Mouse (Mus musculus) hindbrain, embryonic 11.5 days (tissue): ENCODE results near the gene Denr. TPM values are rescaled to one million over a fixed set of nuclear protein-coding genes. Genes with fewer than 3 reads are reported as not detected.

ENCODE experiments used
- ATAC-seq: fragments of 200-750 bp; cut with Nextera tagmentation; 2 replicates; pipeline ENCODE4 v1.8.0; 2017; ENCODE audit warnings: mild to moderate bottlenecking, moderate TSS enrichment, moderate library complexity; ENCODE audit not compliant: low FRiP score
- DNase-seq: peaks from one replicate; pipeline ENCODE4 v3.0.0-alpha.2; 2015; ENCODE audit warnings: low spot score
- H3K27ac ChIP-seq: fragments of 300-500 bp; sonication (generic); 2 replicates; pipeline ENCODE4 v1.5.1; 2014; ENCODE audit warnings: mild to moderate bottlenecking, low read depth, low read length
- H3K27me3 ChIP-seq: fragments of 300-500 bp; sonication (generic); 2 replicates; pipeline ENCODE4 v1.6.1; 2014; ENCODE audit warnings: mild to moderate bottlenecking, low read length, moderate library complexity, mixed read lengths; ENCODE audit not compliant: control insufficient read depth, insufficient read depth
- H3K36me3 ChIP-seq: fragments of 300-500 bp; sonication (generic); 2 replicates; pipeline ENCODE4 v1.6.1; 2014; ENCODE audit warnings: mild to moderate bottlenecking, low read length, moderate library complexity, mixed read lengths; ENCODE audit not compliant: control insufficient read depth, insufficient read depth
- H3K4me1 ChIP-seq: fragments of 300-500 bp; sonication (generic); replicated peaks from 2 replicates; pipeline ENCODE4 v1.6.1; 2014; ENCODE audit warnings: low read length, mixed read lengths; ENCODE audit not compliant: control insufficient read depth, insufficient read depth
- H3K4me2 ChIP-seq: fragments of 300-500 bp; sonication (generic); replicated peaks from 2 replicates; pipeline ENCODE4 v1.6.1; 2014; ENCODE audit warnings: mild to moderate bottlenecking, low read depth, low read length
- H3K4me3 ChIP-seq: fragments of 300-500 bp; sonication (generic); 2 replicates; pipeline ENCODE4 v1.5.1; 2014; ENCODE audit warnings: low read depth, low read length
- H3K9ac ChIP-seq: fragments of 300-500 bp; sonication (generic); 2 replicates; pipeline ENCODE4 v1.6.1; 2014; ENCODE audit warnings: low read depth, low read length
- H3K9me3 ChIP-seq: fragments of 300-500 bp; sonication (generic); 2 replicates; pipeline ENCODE4 v1.6.1; 2016; ENCODE audit warnings: low read length; ENCODE audit not compliant: control insufficient read depth
- WGBS: fragments of 180-500 bp; shearing (Covaris S2); extraction: QIAGEN DNeasy Blood & Tissue Kit; methylation state at CpG from one replicate; pipeline ENCODE4 v1.1.7; 2014; 5-methylcytosine and 5-hydroxymethylcytosine counted together
- polyA plus RNA-seq: library from polyadenylated mRNA; unstranded; fragments of >200 nt; fragmentation: Nextera tagmentation; extraction: Ambion mirVana; gene quantifications from 2 replicates; pipeline ENCODE4 v1.2.1, GENCODE M21; 2014

Gene Denr
- polyA plus RNA-seq, 1 experiment from 2014 or later, result 172 TPM

DNA sequence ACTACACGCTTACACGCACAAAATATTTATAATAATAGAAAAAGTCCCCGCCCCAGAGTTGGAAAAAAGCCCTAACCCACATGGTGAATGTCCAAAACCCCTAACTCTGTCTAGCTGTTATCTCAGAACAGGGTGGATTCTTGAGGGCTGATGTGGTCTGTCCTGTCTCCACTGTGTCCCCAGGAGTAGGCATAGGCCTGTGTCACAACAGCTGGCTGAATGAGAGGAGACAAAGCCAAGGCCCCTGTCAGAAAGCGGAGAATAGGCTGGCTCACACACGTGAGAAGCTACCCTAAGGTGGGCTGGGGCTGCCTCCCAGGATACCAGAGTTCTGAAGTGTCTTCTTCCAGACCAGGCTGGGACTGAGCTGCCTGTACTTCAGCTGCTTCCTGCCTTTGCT lies 71.2 kb downstream of the Denr start:
- whole genome bisulfite sequencing, result 79% methylated on average over 5 of the region's 5 CpGs
- H3K4me2 ChIP-seq, result no peak overlapping the region
- no peaks in the 10 kb centered on the region for H3K9me3 ChIP-seq
- H3K4me3 ChIP-seq, result no peak overlapping the region
- no peak for DNase-seq
- ATAC-seq, result no peak
- peaks cover 8% of the 10 kb centered on the region; the same call in 1 of the 2 replicates for H3K27me3 ChIP-seq
- H3K36me3 ChIP-seq, result no peaks in the 10 kb centered on the region
- H3K4me1 ChIP-seq, result peaks cover 3% of the 10 kb centered on the region
- no peak overlapping the region for H3K27ac ChIP-seq
- no peak overlapping the region for H3K9ac ChIP-seq

Other genes with a start within 250 kb of the Denr start
- 43.8 and 51.2 TPM in 2 replicates for gene Clip1, start 222.6 kb upstream of the Denr start, polyA plus RNA-seq
- 73.4 and 83.6 TPM in 2 replicates for gene Zcchc8, start 186.1 kb upstream of the Denr start, polyA plus RNA-seq
- 165 and 183 TPM in 2 replicates for gene Rsrc2, start 157.8 kb upstream of the Denr start, polyA plus RNA-seq
- gene Kntc1, start 157.5 kb upstream of the Denr start, polyA plus RNA-seq, result 27.0 and 30.5 TPM in 2 replicates
- not detected in 2 replicates for gene Hcar2, start 41.7 kb upstream of the Denr start, polyA plus RNA-seq
- 0.04 and 0.12 TPM in 2 replicates for gene Hcar1, start 27.2 kb upstream of the Denr start, polyA plus RNA-seq
- gene Gm43518, start 20.2 kb downstream of the Denr start, polyA plus RNA-seq, result 1.5 and 2.4 TPM in 2 replicates
- 4.3 and 5.4 TPM in 2 replicates for gene Ccdc62, start 23.5 kb downstream of the Denr start, polyA plus RNA-seq
- 6.0 and 9.7 TPM in 2 replicates for gene Hip1r, start 66.5 kb downstream of the Denr start, polyA plus RNA-seq
- 38.3 and 48.8 TPM in 2 replicates for gene Vps37b, start 125.1 kb downstream of the Denr start, polyA plus RNA-seq
- 0.71 and 0.76 TPM in 2 replicates for gene Abcb9, start 188.6 kb downstream of the Denr start, polyA plus RNA-seq
- gene Ogfod2, start 205.1 kb downstream of the Denr start, polyA plus RNA-seq, result 13.1 and 13.3 TPM in 2 replicates
- 80.8 and 91.5 TPM in 2 replicates for gene Arl6ip4, start 208.9 kb downstream of the Denr start, polyA plus RNA-seq